Mouse (Mus musculus) limb, embryonic 13.5 days (tissue): ENCODE measurements around the gene Ackr3. TPM values are rescaled to one million over a fixed set of nuclear protein-coding genes. Genes with fewer than 3 reads are reported as not detected.

ENCODE experiments used
- ATAC-seq: fragments of 200-750 bp; cut with Nextera tagmentation; 2 replicates; pipeline ENCODE4 v1.8.0; 2017; ENCODE audit warnings: low read depth, moderate number of reproducible peaks, moderate TSS enrichment; ENCODE audit not compliant: low FRiP score
- H3K27ac ChIP-seq: fragments of 300-500 bp; sonication (generic); 2 replicates; pipeline ENCODE4 v1.5.1; 2015; ENCODE audit warnings: inconsistent platforms, mild to moderate bottlenecking, moderate library complexity
- H3K27me3 ChIP-seq: fragments of 300-500 bp; sonication (generic); 2 replicates; pipeline ENCODE4 v1.6.1; 2015; ENCODE audit warnings: mild to moderate bottlenecking, inconsistent platforms
- H3K36me3 ChIP-seq: fragments of 300-500 bp; sonication (generic); 2 replicates; pipeline ENCODE4 v1.6.1; 2015; ENCODE audit warnings: inconsistent platforms, mild to moderate bottlenecking, moderate library complexity
- H3K4me1 ChIP-seq: fragments of 300-500 bp; sonication (generic); 2 replicates; pipeline ENCODE4 v1.6.1; 2015; ENCODE audit warnings: inconsistent platforms
- H3K4me2 ChIP-seq: fragments of 300-500 bp; sonication (generic); replicated peaks from 2 replicates; pipeline ENCODE4 v1.6.1; 2015; ENCODE audit warnings: inconsistent platforms, mild to moderate bottlenecking, moderate library complexity
- H3K4me3 ChIP-seq: fragments of 300-500 bp; sonication (generic); 2 replicates; pipeline ENCODE4 v1.5.1; 2015; ENCODE audit warnings: moderate library complexity, mild to moderate bottlenecking, inconsistent platforms
- H3K9ac ChIP-seq: fragments of 300-500 bp; sonication (generic); 2 replicates; pipeline ENCODE4 v1.6.1; 2015; ENCODE audit warnings: mild to moderate bottlenecking, inconsistent platforms
- H3K9me3 ChIP-seq: fragments of 300-500 bp; sonication (generic); 2 replicates; pipeline ENCODE4 v1.6.1; 2016; ENCODE audit warnings: inconsistent platforms
- WGBS: fragments of 180-500 bp; shearing (Covaris S2); methylation state at CpG from one replicate; pipeline ENCODE4 v1.1.7; 2015; 5-methylcytosine and 5-hydroxymethylcytosine counted together
- polyA plus RNA-seq: library from polyadenylated mRNA; unstranded; fragments of >200 nt; fragmentation: Nextera tagmentation; extraction: Ambion mirVana; gene quantifications from 2 replicates; pipeline ENCODE4 v1.2.1, GENCODE M21; 2015

The Ackr3 gene
- polyA plus RNA-seq, 1 experiment from 2014 or later, result 41.7 TPM

DNA sequence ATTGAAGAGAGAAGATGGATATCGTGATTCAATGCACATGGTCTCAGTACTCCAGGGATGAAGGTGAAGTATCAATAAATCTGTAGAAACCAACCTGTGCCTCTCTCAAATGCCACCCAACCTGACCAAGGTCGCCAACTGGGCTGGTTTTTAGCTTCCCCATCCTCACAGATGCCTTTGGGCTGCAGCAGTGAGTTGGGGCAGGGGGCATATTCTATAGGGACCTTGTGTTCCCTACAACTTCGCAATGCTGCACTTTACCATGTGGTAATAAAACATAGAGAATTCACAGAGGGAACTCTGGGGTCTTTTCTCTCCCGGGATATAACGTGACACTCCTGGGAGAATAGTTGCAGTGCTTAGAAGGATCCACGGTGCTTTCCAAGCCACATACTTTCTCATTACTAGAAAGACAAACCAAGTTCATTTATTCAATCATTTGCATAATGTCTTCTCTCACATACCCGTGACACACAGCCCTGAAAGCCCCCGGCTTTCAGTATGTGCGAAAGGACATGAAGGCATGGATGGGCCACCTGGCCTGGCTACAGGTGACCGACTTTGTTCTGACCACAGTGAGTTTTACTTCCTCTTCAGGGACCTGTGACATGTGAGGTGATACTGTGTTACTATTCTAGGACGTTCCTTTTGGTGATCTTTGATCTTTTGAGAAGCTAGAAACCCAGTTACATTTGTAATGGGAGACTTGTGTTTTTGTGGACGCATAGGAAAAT, 22.6 kb upstream of the Ackr3 start:
- ATAC-seq, result no peak
- Histone ChIP-seq H3K9me3 (peaks cover 3% of the 10 kb centered on the region; the same call in 1 of the 2 replicates), H3K4me3 (no peak overlapping the region), H3K27ac (no peak overlapping the region), H3K27me3 (0 out of 2 replicates have a peak, but pooled peaks cover 3% of the 10 kb centered on the region), H3K4me2 (no peak overlapping the region), H3K9ac (no peak overlapping the region), H3K4me1 (peaks cover 22% of the 10 kb centered on the region), H3K36me3 (no peaks in the 10 kb centered on the region)
- 77% methylated on average over 12 of the region's 12 CpGs for WGBS

DNA sequence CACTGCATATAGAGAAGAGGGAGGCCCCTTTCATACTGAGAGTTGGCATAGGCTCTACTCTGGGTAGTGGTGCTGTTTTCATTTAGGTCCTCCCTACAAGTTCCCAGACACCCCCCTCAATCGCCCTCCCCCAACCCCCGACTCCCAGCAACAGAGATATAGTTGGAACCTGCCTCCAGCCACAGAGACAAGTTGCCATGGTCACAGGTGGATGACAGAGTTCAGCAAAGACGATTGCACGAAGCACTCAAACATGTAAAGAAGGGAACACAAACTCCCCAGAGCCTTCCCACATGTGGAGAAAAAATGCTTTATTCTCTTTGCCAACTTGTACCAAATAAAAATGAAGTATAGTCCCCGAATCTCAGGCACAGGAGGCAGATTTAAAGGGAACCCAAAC, 21.3 kb upstream of the Ackr3 start:
- Histone ChIP-seq H3K9me3 (peaks cover 8% of the 10 kb centered on the region; the same call in 1 of the 2 replicates), H3K36me3 (no peaks in the 10 kb centered on the region), H3K27me3 (0 out of 2 replicates have a peak, but pooled peaks cover 3% of the 10 kb centered on the region), H3K4me3 (no peak overlapping the region), H3K9ac (no peak overlapping the region), H3K4me2 (no peak overlapping the region), H3K27ac (no peak overlapping the region), H3K4me1 (peaks cover 11% of the 10 kb centered on the region)
- no peak for ATAC-seq
- 61% methylated on average over 5 of the region's 5 CpGs for WGBS

DNA sequence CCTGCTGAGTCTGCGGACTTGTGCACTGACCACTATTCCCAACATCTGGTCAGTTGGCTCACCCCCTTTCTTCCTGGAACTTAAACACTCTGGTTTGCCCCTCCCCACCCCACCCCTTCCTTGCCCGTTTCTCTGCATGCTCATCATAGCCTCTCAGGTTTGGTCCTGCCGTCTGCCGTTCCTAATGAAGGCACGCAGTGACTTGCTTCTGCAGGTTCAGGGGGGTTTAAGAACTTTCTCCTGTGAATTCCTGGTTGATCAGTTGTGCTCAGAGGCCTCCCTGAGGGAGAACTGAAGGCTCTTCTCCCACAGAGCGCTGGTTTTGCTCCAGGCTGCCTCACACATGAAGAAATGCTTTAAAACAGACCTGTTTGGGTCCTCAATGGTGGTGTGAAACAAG, 20.2 kb upstream of the Ackr3 start:
- ATAC-seq, result no peak
- no peak overlapping the region for H3K27ac ChIP-seq
- WGBS, result 36% methylated on average over 6 of the region's 6 CpGs

DNA sequence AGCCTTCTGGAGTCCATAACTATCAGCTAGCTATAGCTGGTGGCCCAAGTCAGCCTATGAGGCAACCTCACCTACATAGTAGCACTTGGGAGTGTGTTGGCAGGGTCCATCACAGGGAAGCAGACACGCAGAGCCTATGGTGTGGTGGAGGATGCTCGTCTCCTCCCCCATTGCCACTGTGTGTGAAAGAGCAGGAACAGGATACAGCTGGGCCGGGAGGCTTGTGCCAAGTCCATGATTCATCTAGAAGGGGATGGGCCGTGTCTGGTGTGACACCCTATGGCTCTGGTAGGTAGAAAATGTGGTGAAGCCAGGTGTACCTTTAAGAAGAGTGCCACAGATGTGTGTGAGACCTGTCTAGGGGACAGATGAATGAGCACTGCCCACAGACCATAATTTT, 17.6 kb upstream of the Ackr3 start:
- Histone ChIP-seq H3K36me3 (no peaks in the 10 kb centered on the region), H3K9ac (no peak overlapping the region), H3K9me3 (peaks cover 8% of the 10 kb centered on the region; the same call in 1 of the 2 replicates), H3K27me3 (no peaks in the 10 kb centered on the region), H3K4me3 (no peak overlapping the region), H3K4me1 (peaks cover 23% of the 10 kb centered on the region), H3K27ac (no peak overlapping the region), H3K4me2 (no peak overlapping the region)
- 85% methylated on average over 4 of the region's 4 CpGs for WGBS
- ATAC-seq, result no peak

More for the DNA sequence above, 20.2 kb upstream of the Ackr3 start:
- Histone ChIP-seq H3K9me3 (peaks cover 8% of the 10 kb centered on the region; the same call in 1 of the 2 replicates), H3K36me3 (no peaks in the 10 kb centered on the region), H3K4me1 (peaks cover 11% of the 10 kb centered on the region), H3K9ac (no peak overlapping the region), H3K4me2 (no peak overlapping the region), H3K4me3 (no peak overlapping the region), H3K27me3 (0 out of 2 replicates have a peak, but pooled peaks cover 3% of the 10 kb centered on the region)

DNA sequence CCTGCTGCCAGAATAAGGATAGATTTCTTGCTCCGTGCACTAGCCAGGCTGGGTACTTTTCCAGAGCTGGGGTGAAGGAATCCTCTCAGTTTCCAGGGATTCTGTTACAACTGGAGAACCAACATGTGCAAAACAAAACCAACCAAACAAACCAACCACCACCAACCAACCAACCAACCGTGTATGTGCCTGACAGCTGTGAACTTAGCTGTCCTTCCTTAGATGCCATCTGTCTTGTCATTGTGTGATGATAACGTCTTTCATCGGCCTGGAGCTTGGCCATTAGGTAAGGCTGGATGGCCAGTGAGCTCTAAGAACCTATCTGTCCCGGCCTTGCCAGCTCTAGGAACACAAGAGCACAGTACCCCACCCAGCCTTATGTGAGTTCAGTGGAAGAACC, 16.9 kb upstream of the Ackr3 start:
- ATAC-seq, result no peak
- H3K4me2 ChIP-seq, result no peak overlapping the region
- peaks cover 8% of the 10 kb centered on the region; the same call in 1 of the 2 replicates for H3K9me3 ChIP-seq
- H3K9ac ChIP-seq, result no peak overlapping the region
- no peaks in the 10 kb centered on the region for H3K27me3 ChIP-seq
- no peak overlapping the region for H3K27ac ChIP-seq
- no peaks in the 10 kb centered on the region for H3K36me3 ChIP-seq
- no peak overlapping the region for H3K4me3 ChIP-seq
- peaks cover 23% of the 10 kb centered on the region for H3K4me1 ChIP-seq
- WGBS, result 89% methylated on average over 5 of the region's 5 CpGs

DNA sequence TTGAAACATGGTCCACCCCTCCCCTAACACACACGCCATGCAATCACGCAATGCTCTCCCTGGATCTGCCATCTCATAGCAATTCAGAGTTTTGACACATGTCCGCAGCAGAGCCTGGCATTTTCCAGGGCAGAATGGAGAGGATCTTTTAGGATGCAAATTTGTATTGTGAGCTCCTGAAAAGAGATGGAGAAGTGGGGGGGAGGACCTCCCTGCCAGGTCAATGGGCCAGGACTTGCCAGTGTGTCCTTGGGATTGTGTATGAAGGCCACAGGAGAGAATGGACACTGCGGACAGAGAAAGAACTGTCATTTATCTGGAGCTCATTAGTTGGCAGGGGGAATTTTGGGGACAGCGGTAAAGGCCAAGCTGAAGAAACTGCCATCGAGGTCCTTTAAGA, 14.7 kb upstream of the Ackr3 start:
- Histone ChIP-seq H3K4me3 (no peak overlapping the region), H3K4me1 (peaks cover 12% of the 10 kb centered on the region), H3K36me3 (no peaks in the 10 kb centered on the region), H3K27ac (no peak overlapping the region), H3K27me3 (no peaks in the 10 kb centered on the region), H3K4me2 (no peak overlapping the region), H3K9me3 (peaks cover 8% of the 10 kb centered on the region; the same call in 1 of the 2 replicates), H3K9ac (no peak overlapping the region)
- no peak for ATAC-seq
- 92% methylated on average over 6 of the region's 6 CpGs for WGBS

DNA sequence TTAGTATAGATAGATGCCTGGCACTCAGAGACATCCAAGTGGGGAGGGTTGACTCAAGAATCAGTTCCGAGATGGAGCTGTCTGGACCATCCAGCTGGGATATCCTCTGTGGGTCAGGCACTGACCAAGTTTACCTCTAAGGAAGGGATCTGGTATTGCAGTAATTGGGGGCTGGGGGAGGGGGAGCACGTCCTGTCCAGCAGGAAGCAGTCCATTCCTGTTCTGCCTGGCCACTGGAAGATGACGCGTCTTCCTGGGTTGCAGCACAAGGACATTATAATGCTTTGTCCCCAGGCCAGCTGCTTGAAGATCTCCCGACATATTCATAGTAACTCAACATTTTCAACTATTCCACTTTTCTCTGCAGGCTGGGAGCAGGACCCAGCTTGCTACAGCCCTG, 2.5 kb upstream of the Ackr3 start:
- Histone ChIP-seq H3K4me2 (no peak overlapping the region), H3K4me3 (no peak overlapping the region), H3K9me3 (no peaks in the 10 kb centered on the region), H3K9ac (no peak overlapping the region), H3K27ac (no peak overlapping the region), H3K4me1 (peaks cover 28% of the 10 kb centered on the region), H3K36me3 (no peaks in the 10 kb centered on the region), H3K27me3 (peaks cover 31% of the 10 kb centered on the region)
- 71% methylated on average over 5 of the region's 5 CpGs for WGBS
- no peak for ATAC-seq

DNA sequence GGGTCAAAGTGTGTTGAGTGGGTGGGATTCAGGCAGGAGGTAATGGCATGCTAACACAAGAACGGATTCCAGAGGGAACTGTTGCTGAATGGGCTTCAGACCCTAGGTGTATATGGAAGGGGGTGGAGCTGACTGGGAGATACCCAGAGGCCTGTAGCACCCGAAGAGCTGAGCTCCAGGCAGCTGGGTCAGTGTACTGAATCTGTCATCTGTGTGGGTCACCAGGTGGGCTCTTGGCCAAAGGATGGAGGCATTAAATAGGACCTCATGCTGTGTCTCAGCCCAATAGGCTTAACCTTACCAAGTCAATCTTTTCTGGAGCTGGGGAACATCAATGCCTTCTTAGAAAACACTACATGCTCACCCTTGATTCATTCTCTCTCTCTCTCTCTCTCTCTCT, 2.1 kb upstream of the Ackr3 start:
- ATAC-seq, result no peak
- Histone ChIP-seq H3K4me1 (peaks cover 32% of the 10 kb centered on the region), H3K4me3 (no peak overlapping the region), H3K27ac (no peak overlapping the region), H3K36me3 (no peaks in the 10 kb centered on the region), H3K4me2 (no peak overlapping the region), H3K9me3 (no peaks in the 10 kb centered on the region), H3K27me3 (peaks cover 31% of the 10 kb centered on the region), H3K9ac (no peak overlapping the region)
- 59% methylated on average over 2 of the region's 2 CpGs for WGBS

DNA sequence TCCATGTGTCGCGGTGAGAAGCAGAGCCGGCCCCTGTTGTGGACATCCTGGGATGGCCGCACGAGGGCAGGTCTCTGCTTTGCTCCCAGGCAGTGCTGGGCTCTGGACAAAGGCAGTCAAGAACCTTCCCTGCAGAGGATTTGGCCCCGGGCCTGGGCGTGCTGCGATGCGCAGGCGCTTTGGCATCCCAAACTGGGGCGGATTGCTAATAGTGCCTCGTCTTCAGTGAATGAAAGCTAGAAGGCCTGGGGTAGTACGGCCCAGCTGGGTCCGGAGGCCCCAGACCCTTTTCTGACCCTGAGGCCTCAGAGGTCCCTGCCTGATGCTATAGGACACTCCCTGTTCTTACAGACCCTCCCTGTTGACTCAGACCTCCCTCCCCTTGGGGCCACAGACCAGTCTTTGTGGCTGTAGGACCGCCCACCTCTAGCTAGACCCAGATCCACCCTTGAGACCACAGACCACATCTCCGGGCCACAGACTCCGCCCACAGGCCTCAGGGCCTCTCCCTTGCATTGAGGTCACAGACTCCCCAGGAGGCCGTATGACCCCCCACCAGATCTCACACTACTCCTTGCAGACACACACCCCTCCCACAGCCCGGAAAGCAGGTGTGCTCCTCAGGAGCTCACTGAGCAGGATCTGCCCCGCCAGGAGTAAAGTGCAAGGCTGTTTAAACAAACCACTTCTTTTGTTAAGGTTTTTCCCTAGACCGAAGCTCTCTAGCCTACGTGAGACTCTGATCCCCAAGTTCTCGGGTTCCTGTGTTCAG, 1.4 kb upstream of the Ackr3 start:
- Histone ChIP-seq H3K27me3 (peaks cover 31% of the 10 kb centered on the region), H3K36me3 (no peaks in the 10 kb centered on the region), H3K4me2 (peak overlapping the region; percentile 66), H3K4me1 (peaks cover 39% of the 10 kb centered on the region), H3K9me3 (no peaks in the 10 kb centered on the region), H3K27ac (no peak overlapping the region), H3K4me3 (peak overlapping the region; percentile 71; the same call in 1 of the 2 replicates), H3K9ac (peak overlapping the region; percentile 53)
- WGBS, result 15% methylated on average over 23 of the region's 23 CpGs
- ATAC-seq, result peak; percentile 41; the same call in 1 of the 2 replicates

DNA sequence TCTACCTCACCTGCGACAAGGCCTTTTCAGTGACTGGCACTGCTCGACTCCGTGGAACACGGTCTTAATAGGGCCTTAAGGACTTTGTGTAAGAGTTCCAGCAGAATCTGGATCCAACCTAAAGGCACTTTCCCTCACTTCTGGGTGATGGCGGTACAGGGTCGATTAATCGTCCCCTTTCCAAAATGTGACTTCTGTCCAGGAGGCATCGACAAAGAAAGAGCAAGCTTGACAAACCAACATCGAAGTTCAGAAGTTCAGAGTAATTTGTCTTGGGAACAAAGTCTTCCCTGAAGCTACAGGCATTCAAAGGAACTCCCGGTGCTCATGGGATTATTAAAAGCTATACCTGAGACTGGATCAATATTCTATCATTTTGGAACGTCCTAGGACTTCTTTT, 439 bp upstream of the Ackr3 start:
- Histone ChIP-seq H3K4me3 (peak overlapping the region; percentile 71), H3K36me3 (no peaks in the 10 kb centered on the region), H3K4me1 (peaks cover 49% of the 10 kb centered on the region), H3K27me3 (peaks cover 31% of the 10 kb centered on the region), H3K4me2 (peak overlapping the region; percentile 66), H3K27ac (no peak overlapping the region), H3K9ac (no peak overlapping the region), H3K9me3 (no peaks in the 10 kb centered on the region)
- no peak for ATAC-seq
- 9% methylated on average over 11 of the region's 11 CpGs for WGBS

DNA sequence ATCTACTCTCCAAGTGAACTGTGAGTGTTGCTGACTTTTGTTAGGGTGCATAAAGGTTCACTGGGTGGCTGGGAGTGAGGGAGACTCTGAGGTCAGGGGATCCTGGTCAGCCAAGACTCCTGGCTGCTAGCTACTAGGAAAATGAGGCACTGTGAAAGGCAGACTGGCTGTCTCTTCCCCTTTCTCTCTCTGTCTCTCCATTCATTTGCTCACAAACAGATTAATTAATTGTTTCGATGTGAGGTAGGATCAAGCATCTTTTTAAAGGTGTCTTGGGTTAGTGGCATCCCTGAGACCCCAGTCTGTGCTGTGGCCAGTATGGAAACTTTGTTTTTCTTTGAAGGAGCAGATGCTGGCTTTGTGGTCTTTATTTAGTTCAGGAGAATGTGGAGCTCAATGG, 1.0 kb downstream of the Ackr3 start:
- H3K9me3 ChIP-seq, result no peaks in the 10 kb centered on the region
- peak overlapping the region; percentile 71 for H3K4me3 ChIP-seq
- H3K27ac ChIP-seq, result peak overlapping the region; percentile 81
- H3K4me1 ChIP-seq, result peaks cover 61% of the 10 kb centered on the region
- WGBS, result 30% methylated on average over 1 of the region's 1 CpGs
- H3K27me3 ChIP-seq, result peaks cover 29% of the 10 kb centered on the region
- no peak for ATAC-seq
- H3K36me3 ChIP-seq, result peaks cover 3% of the 10 kb centered on the region
- H3K9ac ChIP-seq, result peak overlapping the region; percentile 85
- H3K4me2 ChIP-seq, result peak overlapping the region; percentile 66

DNA sequence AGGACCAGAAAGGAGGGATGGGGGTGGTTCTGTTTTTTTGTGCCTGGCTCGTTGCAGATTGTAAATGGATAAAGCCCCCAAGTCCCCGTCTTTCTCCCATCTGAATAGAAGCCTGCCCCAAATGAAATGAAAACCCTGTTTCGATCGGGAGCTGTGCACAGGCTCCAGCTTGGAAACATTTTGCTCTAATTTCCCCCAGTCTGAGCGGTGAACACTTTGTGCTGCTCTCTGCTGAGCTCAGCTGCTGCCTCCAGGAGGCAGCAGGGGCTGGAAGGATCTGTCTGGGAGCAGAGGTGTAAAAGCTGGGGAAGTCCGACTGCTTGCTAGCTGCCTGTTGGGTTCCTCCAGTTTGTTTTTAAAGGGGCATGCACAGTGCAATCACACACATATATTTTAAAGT, 1.4 kb downstream of the Ackr3 start:
- H3K9me3 ChIP-seq, result no peaks in the 10 kb centered on the region
- peaks cover 7% of the 10 kb centered on the region for H3K36me3 ChIP-seq
- H3K4me1 ChIP-seq, result peaks cover 65% of the 10 kb centered on the region
- 3% methylated on average over 6 of the region's 6 CpGs for WGBS
- H3K9ac ChIP-seq, result peak overlapping the region; percentile 85
- peak overlapping the region; percentile 71 for H3K4me3 ChIP-seq
- peak overlapping the region; percentile 81 for H3K27ac ChIP-seq
- peak overlapping the region; percentile 66 for H3K4me2 ChIP-seq
- peaks cover 27% of the 10 kb centered on the region for H3K27me3 ChIP-seq
- ATAC-seq, result peak; percentile 62
